Mouse (Mus musculus) kidney, adult 9 months (tissue): ENCODE measurements around the gene Krtap27-1.

Experiments
- DNase-seq: peaks from one replicate; pipeline ENCODE4 v3.0.0; 2022

Gene Krtap27-1

DNA sequence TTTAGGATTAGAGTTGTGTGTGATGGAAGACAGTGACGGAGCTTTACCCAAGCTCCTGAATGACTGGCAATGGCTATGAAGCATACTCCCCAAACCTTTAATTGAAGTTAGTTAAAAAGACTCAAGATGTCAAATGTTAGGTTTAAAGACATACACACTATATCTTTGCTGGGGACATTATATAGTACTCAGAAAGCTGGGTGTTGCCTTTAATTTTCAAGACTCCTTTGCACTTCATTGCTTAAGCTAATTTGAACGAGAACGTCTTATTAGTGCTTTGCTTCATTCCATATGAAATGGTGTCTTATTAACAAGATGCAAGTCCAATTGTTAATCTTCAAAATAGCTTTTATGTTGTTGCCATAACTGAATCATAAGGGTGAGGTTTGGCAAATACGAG lies at the start of gene Krtap27-1:
Gene Krtap27-1, minus strand, starts transcription at position 101 of the 400 bp plus-strand sequence.
- no peak for DNase-seq

DNA sequence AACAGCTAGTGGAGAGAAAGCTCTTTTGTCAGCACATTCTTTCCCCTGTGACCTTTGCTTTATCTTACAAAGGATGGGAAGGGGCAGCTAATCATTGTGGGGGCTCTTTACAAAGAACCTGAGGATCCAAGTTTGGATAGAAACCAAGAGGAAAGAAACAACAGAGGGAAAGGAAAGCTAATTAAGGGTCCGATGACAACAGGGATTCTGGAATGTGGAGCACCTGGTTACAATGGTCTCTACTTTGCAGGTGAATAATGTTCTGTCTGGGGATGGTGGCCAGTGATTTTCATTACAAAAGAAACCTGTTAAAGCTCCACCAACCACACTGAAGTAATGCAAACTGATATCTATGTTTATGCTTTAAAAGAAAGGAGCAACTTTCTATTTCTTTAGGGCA lies 48.6 kb upstream of the Krtap27-1 start:
- DNase-seq: no peak

DNA sequence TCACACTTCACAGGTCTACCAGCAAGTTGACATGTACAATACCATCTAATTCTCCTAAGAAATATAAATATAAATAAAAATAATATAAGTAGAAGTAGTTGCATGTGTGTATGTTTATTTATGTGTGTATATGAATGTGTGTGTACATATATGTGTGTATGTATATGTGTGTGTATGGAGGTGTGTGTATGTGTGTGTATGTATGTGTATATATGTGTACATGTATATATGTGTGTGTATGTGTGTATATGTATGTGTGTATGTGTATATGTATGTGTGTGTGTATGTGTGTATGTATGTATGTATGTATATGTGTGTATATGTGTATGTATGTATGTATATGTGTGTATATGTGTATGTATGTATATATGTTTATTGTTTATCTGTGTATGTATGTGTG lies 45.1 kb upstream of the Krtap27-1 start:
- no peak for DNase-seq

DNA sequence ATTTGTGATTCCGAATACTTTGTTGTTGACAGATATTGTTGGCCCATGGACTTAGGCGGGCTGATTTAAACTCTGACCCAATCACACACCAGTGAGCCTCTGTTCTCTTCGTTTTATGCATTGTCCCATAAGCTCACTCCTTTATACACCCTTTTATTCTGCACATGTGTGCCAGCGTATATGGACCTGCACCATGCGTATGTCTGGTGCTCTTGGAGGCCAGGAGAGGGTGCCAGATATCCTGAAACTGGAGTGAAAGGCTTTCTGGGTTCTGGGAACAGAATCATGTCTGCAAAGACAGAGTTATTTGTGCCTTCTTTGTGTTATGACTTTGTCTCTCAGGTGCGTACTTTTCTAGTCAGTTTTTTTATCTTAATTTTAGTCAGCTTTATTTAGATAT lies 39.8 kb upstream of the Krtap27-1 start:
- DNase-seq: no peak

DNA sequence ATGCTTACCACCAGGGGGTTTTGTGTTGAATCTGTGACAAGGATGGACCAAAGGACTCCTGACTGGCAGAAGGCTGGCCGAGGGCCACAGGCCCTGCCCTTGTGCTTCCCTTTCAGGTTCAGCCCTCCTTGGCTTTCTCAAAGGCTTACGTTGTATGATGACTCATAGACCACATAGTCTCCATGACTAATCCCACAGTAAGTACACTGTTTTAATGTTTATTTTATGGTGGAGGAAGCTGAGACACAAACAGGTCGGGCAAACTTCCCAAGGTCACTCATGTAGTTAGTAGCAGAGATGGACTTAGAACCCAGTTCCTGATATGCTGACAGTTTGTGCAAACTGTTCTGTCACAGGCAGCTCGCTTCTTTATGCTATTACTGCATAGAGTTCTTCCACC lies 39.3 kb upstream of the Krtap27-1 start:
- no peak for DNase-seq

DNA sequence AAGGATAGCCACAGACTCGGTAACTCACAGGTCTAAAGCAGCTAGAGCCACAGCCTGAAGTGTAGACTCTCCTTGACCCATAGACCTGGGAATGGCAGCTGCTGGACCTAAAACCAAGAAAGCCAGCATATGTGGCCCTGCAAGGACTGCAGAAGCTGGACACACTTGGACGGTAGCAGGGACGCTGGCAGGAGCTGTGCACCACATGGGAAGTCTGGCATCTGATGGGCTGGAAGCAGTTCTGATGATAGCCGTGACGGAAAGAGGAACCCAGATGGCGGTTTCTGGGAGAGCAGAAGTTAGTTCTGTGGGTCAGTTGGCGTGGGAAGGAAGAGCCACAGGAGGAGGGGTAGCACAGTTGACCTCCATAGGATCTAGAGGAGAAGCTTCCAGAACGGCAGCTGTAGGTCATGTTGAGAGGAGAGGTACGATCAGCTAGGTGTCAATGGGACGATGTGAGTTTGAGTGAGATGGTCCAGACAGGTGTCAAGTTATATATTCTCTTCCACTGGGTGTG lies 36.1 kb upstream of the Krtap27-1 start, which contains the start of gene 2310061N02Rik:
Gene 2310061N02Rik, minus strand, starts transcription at position 467 of the 517 bp plus-strand sequence.
- DNase-seq: no peak

DNA sequence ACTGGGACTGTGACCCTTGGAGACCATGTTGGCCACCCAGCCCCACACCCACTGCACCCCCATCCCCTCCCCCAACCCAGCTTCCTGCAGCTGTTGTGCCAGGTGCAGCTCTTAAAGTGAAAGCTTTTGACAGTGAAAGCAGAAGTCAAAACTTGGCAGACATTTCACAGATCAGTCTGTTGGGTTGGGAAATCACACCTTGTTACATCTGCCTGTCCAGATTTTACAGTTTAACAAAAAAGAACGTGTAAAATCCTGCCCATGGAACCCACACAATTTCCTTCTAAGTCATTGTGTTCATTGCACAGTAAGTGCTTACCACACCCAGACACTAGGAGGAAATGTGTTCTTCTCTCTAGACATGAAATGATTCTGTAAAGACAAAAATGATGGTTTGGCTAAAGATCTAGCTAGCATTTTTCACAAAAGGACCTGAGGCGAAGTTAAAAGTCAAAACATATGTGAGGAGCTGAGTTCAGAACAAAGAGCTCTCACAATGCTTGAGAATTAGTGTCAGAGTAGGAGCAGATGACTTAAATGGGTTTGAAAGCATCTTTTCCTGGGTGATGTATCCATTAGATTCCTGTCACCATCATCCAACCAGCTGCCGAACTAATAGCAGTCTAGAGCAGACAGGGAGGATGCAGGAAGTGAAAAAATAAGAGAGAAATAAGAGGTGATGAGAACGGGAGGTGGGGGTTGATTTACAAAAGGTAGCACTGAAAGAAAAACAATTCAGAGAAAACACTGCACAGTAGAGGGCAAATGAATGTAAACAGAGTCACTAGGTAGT lies 29.8 kb upstream of the Krtap27-1 start:
- DNase-seq: no peak

DNA sequence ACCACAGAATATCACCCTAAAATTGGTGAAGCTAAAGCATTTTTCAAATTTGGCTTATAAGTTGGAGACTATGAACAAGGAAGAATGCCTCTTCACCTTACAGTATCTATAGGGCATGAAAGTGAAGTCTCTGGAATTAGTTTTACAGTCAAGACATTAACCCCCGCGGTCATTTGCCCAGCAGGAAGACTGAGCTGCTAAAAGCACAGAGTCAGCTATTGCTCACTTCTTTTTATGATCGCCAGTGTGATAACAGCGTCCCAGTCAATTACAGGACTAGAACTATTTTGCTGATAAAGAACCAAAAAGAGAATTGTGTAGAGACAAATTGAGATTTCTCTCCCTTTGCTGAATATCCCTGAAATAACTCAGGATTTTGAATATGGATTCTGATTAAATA lies 24.8 kb upstream of the Krtap27-1 start:
- DNase-seq: no peak

DNA sequence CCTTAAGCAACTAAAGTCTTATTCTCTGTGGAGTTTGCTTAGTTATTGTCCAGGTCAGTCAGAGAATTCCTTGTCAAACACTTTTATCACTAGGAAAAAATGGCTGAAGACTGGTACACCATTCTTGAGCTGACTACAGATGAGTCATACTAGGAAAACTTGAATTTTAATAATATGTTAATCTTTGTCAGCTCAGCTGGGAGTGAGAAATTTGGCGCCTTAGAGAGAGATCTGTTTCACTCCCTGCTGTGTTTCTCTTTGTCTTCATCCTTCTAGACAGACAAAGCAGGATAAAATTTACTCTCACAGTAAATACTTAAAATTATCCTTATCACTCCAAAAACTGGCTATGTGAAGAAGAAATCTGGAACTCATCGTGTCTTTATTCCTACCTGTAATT lies 9.8 kb upstream of the Krtap27-1 start:
- no peak for DNase-seq

DNA sequence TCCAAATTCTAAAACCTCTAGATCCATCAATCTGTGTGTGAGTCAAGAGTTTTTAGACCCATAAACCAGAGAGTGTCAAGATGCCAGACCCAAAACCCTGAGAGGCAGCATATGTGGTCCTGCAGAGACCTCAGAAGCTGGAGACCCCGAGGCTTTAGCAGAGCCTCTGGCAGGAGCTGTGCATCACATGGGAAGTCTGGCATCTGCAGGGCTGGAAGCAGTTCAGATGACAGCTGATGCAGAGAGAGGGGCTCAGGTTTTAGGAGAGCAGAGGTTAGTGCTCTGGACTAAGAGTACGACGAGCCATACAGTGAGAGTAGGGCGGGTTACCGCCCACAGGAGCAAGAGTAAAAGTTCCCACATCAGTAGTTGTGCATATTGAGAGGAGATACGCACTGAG lies 7.6 kb upstream of the Krtap27-1 start:
- no peak for DNase-seq

DNA sequence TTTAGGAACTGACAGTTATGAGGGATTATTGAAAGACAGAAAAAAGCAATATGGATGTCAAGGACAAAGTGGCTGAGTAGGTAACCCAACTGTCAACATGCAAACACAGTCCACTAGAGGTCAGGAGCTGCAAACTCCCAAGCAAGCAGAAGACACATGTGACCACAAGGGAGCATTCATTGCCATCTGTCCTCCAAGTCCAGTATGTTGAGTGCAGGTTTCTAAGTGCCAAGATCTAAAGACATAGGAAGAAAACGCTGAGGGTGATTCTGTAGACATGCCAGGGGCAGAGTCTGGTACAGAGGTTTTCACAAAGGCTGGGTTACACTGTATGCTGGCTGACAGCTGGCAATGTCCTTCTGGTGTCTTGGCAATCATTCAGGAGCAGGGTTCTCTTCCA lies 14.0 kb downstream of the Krtap27-1 start:
- DNase-seq: peak; percentile 31

DNA sequence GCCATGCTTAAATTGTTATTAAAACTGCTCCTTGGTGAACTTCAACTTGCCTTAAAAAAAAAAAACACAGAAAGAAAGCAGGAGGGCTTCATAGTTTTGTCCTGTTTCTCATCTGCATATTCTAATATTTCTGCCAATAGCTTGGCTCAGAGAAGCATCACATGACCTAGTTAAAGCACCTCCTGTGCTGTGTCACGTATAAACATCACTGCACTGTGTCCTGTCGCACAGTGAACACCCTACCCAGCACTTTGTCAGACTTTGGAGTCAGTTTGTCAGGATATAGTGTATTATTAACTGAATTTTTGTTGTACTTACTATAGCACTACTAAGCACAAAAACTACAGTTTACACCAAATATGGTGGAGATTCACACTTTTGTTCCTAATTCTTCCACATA lies 19.5 kb downstream of the Krtap27-1 start:
- DNase-seq: peak; percentile 77

DNA sequence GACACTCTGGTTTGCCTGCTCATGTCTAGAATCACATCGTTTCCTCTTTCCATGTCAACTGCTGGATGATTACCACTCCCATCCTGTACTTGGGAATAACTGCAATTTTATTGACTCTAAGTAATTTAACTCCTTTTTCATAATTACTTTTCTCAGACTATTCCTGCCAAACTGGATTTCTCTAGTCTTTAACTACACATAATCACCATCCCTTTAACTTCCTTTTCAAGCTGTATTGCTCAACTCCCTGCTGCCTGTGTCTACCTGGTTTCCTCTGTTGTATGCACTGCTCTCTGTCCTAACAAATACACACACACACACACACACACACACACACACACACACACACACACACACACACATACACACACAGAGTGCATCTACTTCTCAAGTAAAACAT lies 20.4 kb downstream of the Krtap27-1 start:
- DNase-seq: no peak

DNA sequence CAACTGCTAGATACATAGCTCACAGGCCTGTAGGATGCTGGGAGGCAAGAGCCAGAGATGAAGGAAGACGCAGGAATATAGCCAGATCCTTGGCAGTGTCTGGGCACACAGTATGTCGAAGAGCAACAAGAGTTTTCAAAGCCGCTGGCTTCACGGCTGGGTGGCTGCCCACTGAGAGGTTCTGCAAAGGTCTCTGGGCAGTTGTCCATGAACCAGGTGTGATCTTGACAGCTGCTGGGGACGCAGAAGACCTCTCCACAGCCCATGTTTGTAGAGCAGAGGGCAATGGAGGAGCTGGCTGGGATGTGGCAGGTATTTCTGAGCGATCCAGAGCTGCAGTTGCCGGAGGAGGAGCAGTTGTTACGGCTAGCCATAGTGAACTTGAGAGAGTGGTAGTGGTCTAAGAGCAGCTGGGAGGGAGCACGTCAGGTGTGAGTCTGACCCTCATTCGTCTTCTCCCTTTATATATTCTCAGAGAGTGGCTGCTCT lies 24.1 kb downstream of the Krtap27-1 start, which contains the start of gene Krtap26-1:
Gene Krtap26-1, minus strand, starts transcription at position 439 of the 489 bp plus-strand sequence.
- DNase-seq: no peak

DNA sequence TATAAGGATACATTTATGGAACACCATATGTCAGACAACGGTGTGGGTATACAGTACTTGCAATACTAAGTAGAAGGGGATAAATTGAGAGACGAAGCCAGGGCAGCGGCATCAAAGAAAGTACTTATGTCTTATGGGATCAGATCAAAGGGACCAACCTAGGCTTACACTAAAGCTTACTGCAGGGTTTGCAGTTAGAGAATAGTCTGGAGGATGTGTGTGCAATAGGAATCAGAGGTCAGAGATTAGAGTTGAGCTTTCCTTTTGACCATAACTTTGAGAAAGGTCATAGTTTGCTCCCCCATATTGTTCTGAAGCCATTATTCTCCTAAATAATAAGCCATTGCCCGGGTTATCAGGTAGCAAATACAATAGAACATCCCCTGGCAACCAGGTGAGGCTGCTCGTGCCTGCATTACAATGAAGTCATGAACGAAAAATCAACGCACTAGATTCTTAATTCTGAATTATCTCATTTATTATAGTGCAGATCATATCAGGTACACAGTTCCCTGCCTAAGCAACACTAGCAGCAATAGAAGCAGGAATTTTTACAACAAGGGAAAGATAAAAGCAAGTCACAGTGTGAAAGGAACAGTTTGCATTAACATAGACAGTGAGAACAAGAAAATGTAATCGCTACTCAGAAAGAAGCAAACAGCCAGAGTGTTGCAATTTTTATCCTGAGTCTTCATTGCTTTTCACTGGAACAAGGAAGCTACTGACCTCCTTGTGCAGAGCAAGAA lies 24.9 kb downstream of the Krtap27-1 start:
- DNase-seq: no peak

DNA sequence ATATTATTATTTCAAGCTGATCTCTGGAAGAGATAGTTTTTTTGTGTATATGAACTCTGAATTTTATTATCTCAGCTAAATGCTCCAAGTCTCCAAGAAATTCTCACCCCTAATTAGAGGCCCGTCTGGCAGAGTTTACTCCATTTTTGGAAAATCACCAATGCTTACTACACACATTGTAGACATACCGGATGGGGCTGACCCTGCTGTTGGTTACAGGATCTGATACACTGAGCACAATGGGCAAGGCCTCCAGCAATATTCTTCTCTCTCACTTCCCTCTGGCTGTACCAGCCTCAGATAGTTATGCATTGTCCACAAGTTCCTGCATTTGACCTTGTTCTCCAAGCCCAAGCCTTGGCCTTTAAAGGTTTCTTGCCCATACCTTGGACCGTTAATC lies 31.4 kb downstream of the Krtap27-1 start:
- no peak for DNase-seq

DNA sequence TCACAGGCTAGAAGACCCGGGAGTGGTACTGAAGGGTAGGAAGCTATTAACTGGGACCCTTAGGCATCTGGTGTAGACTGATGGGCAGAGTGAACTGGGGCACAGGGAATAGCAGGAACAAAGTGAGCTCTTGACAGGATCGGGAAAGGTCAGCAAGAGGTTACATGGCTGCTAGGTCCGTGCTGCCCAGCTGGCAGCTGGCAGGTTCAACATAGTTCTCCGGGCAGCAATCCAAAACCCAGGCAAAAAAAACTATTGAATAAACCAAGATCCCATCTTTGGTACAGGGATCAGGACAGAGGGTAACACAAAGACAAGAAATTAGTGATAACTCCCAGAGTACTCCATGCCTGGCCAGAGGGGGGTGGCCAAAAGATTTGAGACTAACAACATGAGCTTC lies 36.3 kb downstream of the Krtap27-1 start:
- peak; percentile 79 for DNase-seq

DNA sequence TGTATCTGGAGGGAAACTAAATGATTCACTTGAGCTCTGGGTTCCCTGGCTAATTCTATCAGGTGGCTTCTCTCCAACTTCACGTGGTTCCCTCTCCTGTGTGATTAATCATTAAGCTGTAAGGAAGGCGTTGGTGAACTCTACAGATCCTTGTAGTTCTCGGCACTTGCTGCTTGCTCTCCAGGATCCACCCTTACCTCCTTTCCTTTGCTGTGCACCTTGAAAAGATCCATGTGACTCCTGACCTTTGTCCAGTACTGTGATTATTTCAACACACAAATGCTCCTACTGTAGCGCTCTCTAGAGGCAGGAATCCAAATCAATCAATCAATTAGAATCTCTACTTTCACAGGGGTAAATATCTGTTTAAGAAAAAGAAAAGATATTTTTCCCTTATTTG lies 40.0 kb downstream of the Krtap27-1 start:
- DNase-seq: peak; percentile 93

DNA sequence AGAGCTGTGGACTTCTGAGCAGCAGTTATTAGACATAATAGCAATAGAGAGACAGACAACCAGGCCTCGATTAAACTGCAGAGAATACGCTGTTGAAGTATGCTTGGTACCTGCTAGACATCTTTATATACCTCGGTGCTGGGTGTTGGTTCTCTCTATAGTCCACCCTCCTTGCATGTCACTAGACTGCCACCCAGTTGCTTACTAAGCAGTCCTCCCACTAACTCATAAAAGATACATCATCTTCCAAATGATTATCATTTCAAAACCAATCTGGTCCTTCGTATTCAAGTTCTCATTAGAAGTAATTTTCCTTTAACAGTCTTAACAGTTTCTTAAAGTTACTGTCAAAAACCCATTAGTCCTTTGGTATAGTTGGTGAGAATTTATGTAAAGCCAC lies 43.9 kb downstream of the Krtap27-1 start, which contains the start of gene 2310079G19Rik:
Gene 2310079G19Rik, minus strand, starts transcription at position 101 of the 400 bp plus-strand sequence.
- DNase-seq: no peak
